In genomic region chr9:91378411-91379299, GRCm38 (mm10) we compare ENCODE assay signal across 13 mouse cellular contexts. TPM values are rescaled to one million over a fixed set of nuclear protein-coding genes. Genes with fewer than 3 reads are reported as not detected.
DNase-seq lines count a peak whose midpoint lies in the region; ATAC-seq lines count a peak whose summit lies in the region.
"Had no signal": no experiment of that assay in that cellular context is flagged by ENCODE, and none has a peak within 500 bp of the region (broad histone marks: within the 10 kb centered on the region; RNA-seq: fewer than 3 reads in every experiment).

No protein-coding gene starts in this region.

- H3K27me3 ChIP-seq in heart, embryonic 16.5 days (ENCODE audit: control insufficient read depth, insufficient read depth, low read length): peaks cover 93% of the 10 kb centered on the region
- peaks cover 91% of the 10 kb centered on the region for H3K27me3 ChIP-seq in hindbrain, embryonic 13.5 days
- peaks cover 70% of the 10 kb centered on the region for H3K27me3 ChIP-seq in neural tube, embryonic 12.5 days (replicated peaks)

- ATAC-seq in heart, embryonic 16.5 days (replicated peaks; ENCODE audit: extremely low read depth, insufficient read depth, low FRiP score): no peak; the same call in 1 of the 2 replicates
- no peak; the same call in 1 of the 2 replicates for ATAC-seq in hindbrain, embryonic 13.5 days (ENCODE audit: low FRiP score)
- 0 out of 2 replicates have a peak, but pooled peaks have one; percentile 15 for ATAC-seq in neural tube, embryonic 12.5 days (ENCODE audit: low FRiP score, low read depth)

- H3K36me3 ChIP-seq in heart, embryonic 16.5 days (ENCODE audit: control insufficient read depth, insufficient read depth): no peaks in the 10 kb centered on the region
- H3K36me3 ChIP-seq in hindbrain, embryonic 13.5 days: no peaks in the 10 kb centered on the region
- H3K36me3 ChIP-seq in neural tube, embryonic 12.5 days: no peaks in the 10 kb centered on the region
- H3K36me3 ChIP-seq: liver, embryonic 13.5 days had no signal

- peaks cover 7% of the 10 kb centered on the region; the same call in 1 of the 2 replicates for H3K4me1 ChIP-seq in heart, embryonic 16.5 days (ENCODE audit: control insufficient read depth, insufficient read depth, low read length)
- peaks cover 20% of the 10 kb centered on the region for H3K4me1 ChIP-seq in hindbrain, embryonic 13.5 days (replicated peaks)
- H3K4me1 ChIP-seq in neural tube, embryonic 12.5 days: peaks cover 6% of the 10 kb centered on the region
- H3K4me1 ChIP-seq: liver, embryonic 13.5 days had no signal

- WGBS in heart, embryonic 16.5 days: 1% methylated on average over 48 of the region's 48 CpGs
- under 1% methylated on average over 48 of the region's 48 CpGs for WGBS in hindbrain, embryonic 13.5 days
- WGBS in neural tube, embryonic 12.5 days: under 1% methylated on average over 48 of the region's 48 CpGs

- H3K9ac ChIP-seq in heart, embryonic 16.5 days (ENCODE audit: low read length): no peak overlapping the region
- H3K9ac ChIP-seq in hindbrain, embryonic 13.5 days: peak overlapping the region; percentile 88
- peak overlapping the region; percentile 93 for H3K9ac ChIP-seq in neural tube, embryonic 12.5 days
- H3K9ac ChIP-seq: liver, embryonic 13.5 days had no signal

- no peaks in the 10 kb centered on the region for H3K9me3 ChIP-seq in heart, embryonic 16.5 days (replicated peaks; ENCODE audit: control insufficient read depth, low read length)
- no peaks in the 10 kb centered on the region for H3K9me3 ChIP-seq in hindbrain, embryonic 13.5 days
- no peaks in the 10 kb centered on the region for H3K9me3 ChIP-seq in neural tube, embryonic 12.5 days
- H3K9me3 ChIP-seq: liver, embryonic 13.5 days had no signal

- H3K4me2 ChIP-seq in heart, embryonic 16.5 days (ENCODE audit: low read depth, low read length): no peak overlapping the region
- peak overlapping the region; percentile 69 for H3K4me2 ChIP-seq in hindbrain, embryonic 13.5 days
- H3K4me2 ChIP-seq in neural tube, embryonic 12.5 days (replicated peaks): peak overlapping the region; percentile 81
- H3K4me2 ChIP-seq: liver, embryonic 13.5 days had no signal

- no peak for DNase-seq in heart, postnatal 4 days
- peak; percentile 69 to 77 for DNase-seq in cerebellum, postnatal 36 days
- no peak for DNase-seq in thymus, postnatal 4 days
- no peak for DNase-seq in layer of hippocampus, adult 8-10 months (ENCODE audit: low spot score in 2 of 2)
- DNase-seq in natural killer cell, adult 2 months (ENCODE audit: low spot score in 2 of 2): no peak
- DNase-seq: heart, adult 2 months; liver, embryonic 13.5 days had no signal

- H3K4me3 ChIP-seq in heart, embryonic 16.5 days (ENCODE audit: low read length): 0 out of 2 replicates have a peak overlapping the region, but pooled peaks have one; percentile 6
- H3K4me3 ChIP-seq in hindbrain, embryonic 13.5 days: peak overlapping the region; percentile 50
- H3K4me3 ChIP-seq in neural tube, embryonic 12.5 days: peak overlapping the region; percentile 59
- H3K4me3 ChIP-seq: heart, adult 2 months; liver, embryonic 13.5 days had no signal

- H3K27ac ChIP-seq in heart, embryonic 16.5 days (ENCODE audit: low read length): no peak overlapping the region
- peak overlapping the region; percentile 97 for H3K27ac ChIP-seq in hindbrain, embryonic 13.5 days
- H3K27ac ChIP-seq in neural tube, embryonic 12.5 days: peak overlapping the region; percentile 67
- H3K27ac ChIP-seq: heart, adult 2 months; liver, embryonic 13.5 days had no signal

RNA-seq across cellular contexts. Expression of gene Zic1, which starts 13.0 kb away (rescaled TPM):
- polyA plus RNA-seq in heart, embryonic 16.5 days (2015; fragmentation: Nextera tagmentation; extraction: Ambion mirVana): 0.05 TPM in 1 of 2 replicates, not detected in the other
- not detected for total RNA-seq in heart, postnatal 4 days (2021)
- polyA plus RNA-seq in hindbrain, embryonic 13.5 days (2015; fragmentation: Nextera tagmentation; extraction: Ambion mirVana): 13.7 and 21.3 TPM in 2 replicates
- 19.0 and 19.9 TPM in 2 replicates for polyA plus RNA-seq in neural tube, embryonic 12.5 days (2016; fragmentation: Nextera tagmentation; extraction: Ambion mirVana)
- total RNA-seq in layer of hippocampus, adult 8-10 months (2022): 10 to 100 TPM in 3 of 4 experiments, 1 to 10 TPM in 1; 9.9 to 13.1 (median 11.2) TPM
- total RNA-seq: heart, adult 2 months; neutrophil, adult 5-6 weeks had no signal
- polyA plus RNA-seq: thymus, postnatal 0 days had no signal

RNA-seq across cellular contexts. Expression of gene Zic4, which starts 16.4 kb away (rescaled TPM):
- polyA plus RNA-seq in heart, embryonic 16.5 days (2015; fragmentation: Nextera tagmentation; extraction: Ambion mirVana): not detected in 2 replicates
- total RNA-seq in heart, postnatal 4 days (2021): not detected
- 42.7 and 58.2 TPM in 2 replicates for polyA plus RNA-seq in hindbrain, embryonic 13.5 days (2015; fragmentation: Nextera tagmentation; extraction: Ambion mirVana)
- 62.8 and 66.6 TPM in 2 replicates for polyA plus RNA-seq in neural tube, embryonic 12.5 days (2016; fragmentation: Nextera tagmentation; extraction: Ambion mirVana)
- 1 to 10 TPM; 2.7 to 4.8 (median 3.5) TPM for total RNA-seq in layer of hippocampus, adult 8-10 months (2022)
- total RNA-seq: ES-E14; heart, adult 2 months; neutrophil, adult 5-6 weeks had no signal
- polyA plus RNA-seq: heart, adult 2 months; liver, embryonic 13.5 days; thymus, postnatal 0 days had no signal

Comparison
In these comparisons a context has a peak if more than half of its experiments do, and no peak if none do; other contexts are left out.
1. H3K4me3 ChIP-seq: peak in every context shown above with its lines; median percentile 59 in neural tube, embryonic 12.5 days; 50 in hindbrain, embryonic 13.5 days; 6 in heart, embryonic 16.5 days.
2. DNase-seq: peak in cerebellum, postnatal 36 days (2 of 2); none in heart, postnatal 4 days (single experiment), thymus, postnatal 4 days (single experiment), layer of hippocampus, adult 8-10 months (0 of 2) and natural killer cell, adult 2 months (0 of 2).
3. RNA of gene Zic1, which starts 13.0 kb away (polyA plus RNA-seq): 13.7 to 21.3 TPM in hindbrain, embryonic 13.5 days and 19.0 to 19.9 TPM in neural tube, embryonic 12.5 days; 0.05 TPM in heart, embryonic 16.5 days; every median in the first group is over 10 times any median in the second.
4. RNA of gene Zic4, which starts 16.4 kb away (polyA plus RNA-seq): 62.8 to 66.6 TPM in neural tube, embryonic 12.5 days and 42.7 to 58.2 TPM in hindbrain, embryonic 13.5 days; not detected in heart, embryonic 16.5 days; every median in the first group is over 10 times any median in the second.